In the genomic region with DNA sequence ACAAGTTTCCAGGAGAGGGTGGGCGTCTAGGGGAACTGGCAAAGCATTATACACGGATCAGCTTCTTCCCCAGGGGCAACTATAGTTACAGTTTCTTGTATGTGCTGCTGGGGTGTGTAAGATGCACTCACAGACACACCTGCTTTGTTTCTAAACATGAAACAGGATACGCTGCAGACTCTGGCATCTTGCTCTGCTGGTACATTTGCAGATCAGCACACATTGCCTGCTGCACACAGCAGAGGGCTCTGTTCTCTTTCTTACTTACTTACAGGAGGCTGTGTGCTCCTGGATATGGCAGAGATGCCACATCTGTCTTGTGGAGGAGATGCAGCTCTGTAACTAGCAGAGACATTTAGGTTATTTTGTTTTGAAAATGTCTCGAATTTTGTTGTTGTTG, we compare ENCODE assay signal across 12 mouse cellular contexts. TPM values are rescaled to one million over a fixed set of nuclear protein-coding genes. Genes with fewer than 3 reads are reported as not detected.
DNase-seq lines count a peak whose midpoint lies in the region; ATAC-seq and TF ChIP-seq lines count a peak whose summit lies in the region.
"Had no signal": no experiment of that assay in that cellular context is flagged by ENCODE, and none has a peak within 500 bp of the region (broad histone marks: within the 10 kb centered on the region; RNA-seq: fewer than 3 reads in every experiment).

No protein-coding gene starts in this region.

- DNase-seq in kidney, adult 2 months = peak; percentile 38
- DNase-seq in urinary bladder, postnatal 14 days (ENCODE audit: low spot score) = peak; percentile 34
- no peak for DNase-seq in urinary bladder, adult 18-20 months (ENCODE audit: low spot score in 2 of 2)
- no peak for DNase-seq in cerebellum, postnatal 10 days
- no peak for DNase-seq in retina, postnatal 1 day
- DNase-seq: right cerebral cortex, postnatal 4 days had no signal

- H3K4me2 ChIP-seq in kidney, embryonic 15.5 days = no peak overlapping the region
- H3K4me2 ChIP-seq: forebrain, embryonic 15.5 days; neural tube, embryonic 12.5 days had no signal

- no peaks in the 10 kb centered on the region for H3K27me3 ChIP-seq in kidney, adult 2 months (replicated peaks; ENCODE audit: control insufficient read depth, insufficient read depth, low read length)
- no peaks in the 10 kb centered on the region for H3K27me3 ChIP-seq in kidney, embryonic 15.5 days
- H3K27me3 ChIP-seq: forebrain, embryonic 15.5 days; megakaryocyte, embryonic 14.5 days; neural tube, embryonic 12.5 days had no signal

- H3K9ac ChIP-seq in kidney, embryonic 15.5 days = no peak overlapping the region
- H3K9ac ChIP-seq: forebrain, embryonic 15.5 days; neural tube, embryonic 12.5 days had no signal

- no peak for ATAC-seq in kidney, embryonic 15.5 days (replicated peaks; ENCODE audit: low FRiP score)
- no peak for ATAC-seq in megakaryocyte-erythroid progenitor cell, adult 5-6 weeks (replicated peaks; ENCODE audit: low FRiP score, low TSS enrichment, poor library complexity, severe bottlenecking)
- ATAC-seq: forebrain, embryonic 15.5 days had no signal

- H3K9me3 ChIP-seq in kidney, embryonic 15.5 days (replicated peaks) = no peaks in the 10 kb centered on the region
- H3K9me3 ChIP-seq: forebrain, embryonic 15.5 days; megakaryocyte, embryonic 14.5 days; neural tube, embryonic 12.5 days had no signal

- no peak overlapping the region for H3K4me3 ChIP-seq in kidney, adult 2 months (ENCODE audit: insufficient read depth, low read depth, low read length)
- H3K4me3 ChIP-seq in kidney, embryonic 15.5 days (replicated peaks) = no peak overlapping the region
- no peak overlapping the region for H3K4me3 ChIP-seq in cortical plate, adult 2 months (ENCODE audit: insufficient read depth, low read length)
- H3K4me3 ChIP-seq: forebrain, embryonic 15.5 days; megakaryocyte, embryonic 14.5 days; neural tube, embryonic 12.5 days had no signal

- H3K27ac ChIP-seq in kidney, adult 2 months (ENCODE audit: insufficient read depth, low read depth, low read length) = no peak overlapping the region
- H3K27ac ChIP-seq in kidney, embryonic 15.5 days = no peak overlapping the region
- H3K27ac ChIP-seq in cortical plate, adult 2 months (ENCODE audit: insufficient read depth, low read length) = no peak overlapping the region
- H3K27ac ChIP-seq: forebrain, embryonic 15.5 days; neural tube, embryonic 12.5 days had no signal

- 59% methylated on average over 4 of the region's 4 CpGs for WGBS in kidney, adult 2 months
- WGBS in kidney, embryonic 15.5 days = 74% methylated on average over 4 of the region's 4 CpGs

- peaks cover 17% of the 10 kb centered on the region; the same call in 1 of the 2 replicates for H3K4me1 ChIP-seq in kidney, adult 2 months (ENCODE audit: control insufficient read depth, insufficient read depth, low read length)
- peaks cover 27% of the 10 kb centered on the region for H3K4me1 ChIP-seq in kidney, embryonic 15.5 days
- peaks cover 5% of the 10 kb centered on the region; the same call in 1 of the 2 replicates for H3K4me1 ChIP-seq in cortical plate, adult 2 months (ENCODE audit: control insufficient read depth, insufficient read depth, low read length)

- no peaks in the 10 kb centered on the region for H3K36me3 ChIP-seq in kidney, adult 2 months (ENCODE audit: control insufficient read depth, insufficient read depth, low read length)
- H3K36me3 ChIP-seq in kidney, embryonic 15.5 days = peaks cover 49% of the 10 kb centered on the region

- TF ChIP-seq POLR2A in kidney, adult 2 months (IDR thresholded peaks at IDR 0.05; ENCODE audit: low read depth, low read length) = no peak
- TF ChIP-seq POLR2A in cortical plate, adult 2 months (IDR thresholded peaks at IDR 0.05; ENCODE audit: extremely low read depth, insufficient read depth, low read length) = no peak

- peak; percentile 39; the same call in 1 of the 2 replicates for TF ChIP-seq CTCF in kidney, adult 2 months (conservative IDR thresholded peaks at IDR 0.05; ENCODE audit: insufficient read depth, insufficient read length, low read depth, low read length)
- peak; percentile 22; the same call in 1 of the 2 replicates for TF ChIP-seq CTCF in cortical plate, adult 2 months (IDR thresholded peaks at IDR 0.05; ENCODE audit: extremely low read depth, insufficient read depth, low read length)

RNA-seq across cellular contexts. Expression of gene Mrps5, which starts 3.8 kb away (rescaled TPM):
- 72.0 and 90.4 TPM in 2 replicates for polyA plus RNA-seq in kidney, adult 2 months (2012; rRNA removed)
- polyA plus RNA-seq in kidney, embryonic 15.5 days (2015; fragmentation: Nextera tagmentation; extraction: Ambion mirVana) = 150 and 161 TPM in 2 replicates
- polyA plus RNA-seq in cortical plate, adult 2 months (2012; rRNA removed) = 88.8 and 90.0 TPM in 2 replicates
- total RNA-seq in megakaryocyte-erythroid progenitor cell, adult 5-6 weeks (2014; fragmentation: Nextera tagmentation) = 74.2 and 98.4 TPM in 2 replicates
- total RNA-seq in megakaryocyte-erythroid progenitor cell, adult 5-6 weeks (2017) = 164 and 215 TPM in 2 replicates

RNA-seq across cellular contexts. Expression of gene Zfp661, which starts 3.9 kb away (rescaled TPM):
- 3.1 and 4.1 TPM in 2 replicates for polyA plus RNA-seq in kidney, adult 2 months (2012; rRNA removed)
- 4.5 and 5.1 TPM in 2 replicates for polyA plus RNA-seq in kidney, embryonic 15.5 days (2015; fragmentation: Nextera tagmentation; extraction: Ambion mirVana)
- polyA plus RNA-seq in cortical plate, adult 2 months (2012; rRNA removed) = 10.3 and 10.4 TPM in 2 replicates
- total RNA-seq in megakaryocyte-erythroid progenitor cell, adult 5-6 weeks (2014; fragmentation: Nextera tagmentation) = 4.5 and 6.5 TPM in 2 replicates
- total RNA-seq in megakaryocyte-erythroid progenitor cell, adult 5-6 weeks (2017) = 4.5 and 6.2 TPM in 2 replicates

RNA-seq across cellular contexts. Expression of gene Prom2, which starts 49.6 kb away (rescaled TPM):
- 15.6 and 20.5 TPM in 2 replicates for polyA plus RNA-seq in kidney, adult 2 months (2012; rRNA removed)
- polyA plus RNA-seq in kidney, embryonic 15.5 days (2015; fragmentation: Nextera tagmentation; extraction: Ambion mirVana) = 2.0 and 2.2 TPM in 2 replicates
- 0.17 and 0.21 TPM in 2 replicates for polyA plus RNA-seq in cortical plate, adult 2 months (2012; rRNA removed)
- total RNA-seq in megakaryocyte-erythroid progenitor cell, adult 5-6 weeks (2014; fragmentation: Nextera tagmentation) = not detected in 2 replicates
- not detected in 2 replicates for total RNA-seq in megakaryocyte-erythroid progenitor cell, adult 5-6 weeks (2017)
- polyA plus RNA-seq: forebrain, embryonic 15.5 days had no signal

Comparison
In these comparisons a context has a peak if more than half of its experiments do, and no peak if none do; other contexts are left out.
1. DNase-seq: peak in kidney, adult 2 months (single experiment) and urinary bladder, postnatal 14 days (single experiment); none in urinary bladder, adult 18-20 months (0 of 2), cerebellum, postnatal 10 days (0 of 2) and retina, postnatal 1 day (single experiment).